ENCODE assay signal across 8 mouse cellular contexts in the genomic region with DNA sequence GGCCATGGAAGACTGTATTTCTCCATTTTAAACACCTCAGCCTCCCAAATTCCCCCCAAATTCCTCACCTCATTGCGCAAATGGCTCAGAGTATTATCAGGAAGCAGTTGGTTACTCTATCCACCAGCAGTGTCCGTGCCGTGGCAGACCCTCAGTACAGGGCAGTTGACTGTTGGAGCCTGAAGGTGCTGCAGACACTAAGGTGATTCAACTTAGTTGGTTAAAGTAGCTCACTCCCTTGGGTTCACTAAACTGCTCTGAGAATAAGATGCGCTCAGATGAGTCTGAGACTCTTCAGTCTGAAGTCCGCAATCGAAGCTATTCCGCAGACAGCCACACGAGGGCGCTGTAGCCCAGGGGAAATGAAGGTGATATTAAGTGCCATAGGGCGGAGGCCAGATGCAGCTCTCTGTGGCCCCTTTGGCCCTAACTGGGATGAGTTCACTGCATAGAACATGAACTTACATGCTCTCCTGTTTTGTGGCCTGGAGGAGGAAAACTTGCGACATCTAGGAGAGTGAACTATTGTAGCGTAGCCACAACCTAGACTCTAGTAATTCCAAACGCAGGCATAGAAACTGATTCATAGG.
DNase-seq lines count a peak whose midpoint lies in the region; ATAC-seq and TF ChIP-seq lines count a peak whose summit lies in the region.

No protein-coding gene starts in this region.

- H3K9ac ChIP-seq in kidney, embryonic 14.5 days (ENCODE audit: low read depth, low read length) = no peak overlapping the region
- no peak overlapping the region for H3K9ac ChIP-seq in forebrain, embryonic 12.5 days
- H3K9ac ChIP-seq in hindbrain, postnatal 0 days (replicated peaks; ENCODE audit: low read length) = no peak overlapping the region
- no peak overlapping the region for H3K9ac ChIP-seq in limb, embryonic 14.5 days (ENCODE audit: low read depth, low read length, severe bottlenecking)
- H3K9ac ChIP-seq in neural tube, embryonic 11.5 days (ENCODE audit: low read length) = no peak overlapping the region

- TF ChIP-seq POLR2A in limb, embryonic 14.5 days (IDR thresholded peaks at IDR 0.05; ENCODE audit: borderline replicate concordance, extremely low read depth, insufficient read depth, insufficient read length) = no peak

- no peaks in the 10 kb centered on the region for H3K4me1 ChIP-seq in kidney, embryonic 14.5 days (ENCODE audit: control insufficient read depth, insufficient read depth, low read length)
- H3K4me1 ChIP-seq in forebrain, embryonic 12.5 days = no peaks in the 10 kb centered on the region
- H3K4me1 ChIP-seq in hindbrain, postnatal 0 days (ENCODE audit: insufficient read depth, low read length) = no peaks in the 10 kb centered on the region
- no peaks in the 10 kb centered on the region for H3K4me1 ChIP-seq in limb, embryonic 14.5 days (ENCODE audit: control insufficient read depth, insufficient read depth, low read length)
- H3K4me1 ChIP-seq in neural tube, embryonic 11.5 days (ENCODE audit: control insufficient read depth, insufficient read depth, low read length) = no peaks in the 10 kb centered on the region

- no peaks in the 10 kb centered on the region for H3K27me3 ChIP-seq in kidney, embryonic 14.5 days (ENCODE audit: control insufficient read depth, insufficient read depth, low read length)
- H3K27me3 ChIP-seq in forebrain, embryonic 12.5 days = 0 out of 2 replicates have a peak, but pooled peaks cover 3% of the 10 kb centered on the region
- H3K27me3 ChIP-seq in hindbrain, postnatal 0 days (ENCODE audit: insufficient read depth, low read length) = no peaks in the 10 kb centered on the region
- no peaks in the 10 kb centered on the region for H3K27me3 ChIP-seq in limb, embryonic 14.5 days (ENCODE audit: control insufficient read depth, insufficient read depth, low read length)
- H3K27me3 ChIP-seq in neural tube, embryonic 11.5 days (ENCODE audit: control insufficient read depth, insufficient read depth, low read length) = no peaks in the 10 kb centered on the region

- H3K36me3 ChIP-seq in kidney, embryonic 14.5 days (ENCODE audit: control insufficient read depth, insufficient read depth, low read length) = no peaks in the 10 kb centered on the region
- H3K36me3 ChIP-seq in forebrain, embryonic 12.5 days (replicated peaks) = no peaks in the 10 kb centered on the region
- no peaks in the 10 kb centered on the region for H3K36me3 ChIP-seq in hindbrain, postnatal 0 days (ENCODE audit: insufficient read depth, low read length)
- no peaks in the 10 kb centered on the region for H3K36me3 ChIP-seq in limb, embryonic 14.5 days (ENCODE audit: control insufficient read depth, insufficient read depth, low read length)
- H3K36me3 ChIP-seq in neural tube, embryonic 11.5 days (ENCODE audit: control insufficient read depth, insufficient read depth, low read length) = no peaks in the 10 kb centered on the region

- peak; percentile 95 for TF ChIP-seq CTCF in hindbrain, postnatal 0 days (IDR thresholded peaks at IDR 0.05; ENCODE audit: low read depth)

- WGBS in kidney, embryonic 14.5 days = 32% methylated on average over 13 of the region's 13 CpGs
- 39% methylated on average over 13 of the region's 13 CpGs for WGBS in forebrain, embryonic 12.5 days
- 31% methylated on average over 13 of the region's 13 CpGs for WGBS in hindbrain, postnatal 0 days
- 32% methylated on average over 13 of the region's 13 CpGs for WGBS in limb, embryonic 14.5 days
- WGBS in neural tube, embryonic 11.5 days = 39% methylated on average over 13 of the region's 13 CpGs

- peak; percentile 35 for DNase-seq in kidney, adult 18-20 months
- peak; percentile 35 for DNase-seq in c-Kit-positive CD71-positive TER-119-positive erythroid progenitor cells, embryonic 14.5 days (ENCODE audit: low spot score)
- peak; percentile 87 for DNase-seq in hindbrain, postnatal 0 days (ENCODE audit: low spot score)
- DNase-seq in limb, embryonic 14.5 days (ENCODE audit: low spot score) = peak; percentile 59
- DNase-seq in neural tube, embryonic 11.5 days (ENCODE audit: low spot score) = peak; percentile 83
- DNase-seq in thymus, postnatal 0 days (ENCODE audit: low spot score) = peak; percentile 52

- ATAC-seq in kidney, embryonic 14.5 days (ENCODE audit: low FRiP score, low TSS enrichment) = no peak
- ATAC-seq in forebrain, embryonic 12.5 days (ENCODE audit: low FRiP score) = peak; percentile 41; the same call in 1 of the 2 replicates
- ATAC-seq in hindbrain, postnatal 0 days = peak; percentile 89
- ATAC-seq in limb, embryonic 14.5 days (ENCODE audit: low FRiP score, low read depth) = no peak
- ATAC-seq in neural tube, embryonic 11.5 days (ENCODE audit: insufficient read depth, low FRiP score, low TSS enrichment) = peak; percentile 65; the same call in 1 of the 2 replicates

- no peak overlapping the region for H3K27ac ChIP-seq in kidney, embryonic 14.5 days (ENCODE audit: low read depth, low read length)
- no peak overlapping the region for H3K27ac ChIP-seq in forebrain, embryonic 12.5 days
- H3K27ac ChIP-seq in hindbrain, postnatal 0 days = no peak overlapping the region
- H3K27ac ChIP-seq in limb, embryonic 14.5 days (replicated peaks; ENCODE audit: low read depth, low read length) = no peak overlapping the region
- H3K27ac ChIP-seq in neural tube, embryonic 11.5 days (ENCODE audit: low read depth, low read length) = no peak overlapping the region

- no peak overlapping the region for H3K4me2 ChIP-seq in kidney, embryonic 14.5 days (replicated peaks; ENCODE audit: low read depth, low read length)
- no peak overlapping the region for H3K4me2 ChIP-seq in forebrain, embryonic 12.5 days
- H3K4me2 ChIP-seq in hindbrain, postnatal 0 days (ENCODE audit: low read depth, low read length) = no peak overlapping the region
- no peak overlapping the region for H3K4me2 ChIP-seq in limb, embryonic 14.5 days (replicated peaks; ENCODE audit: low read depth, low read length, severe bottlenecking)
- no peak overlapping the region for H3K4me2 ChIP-seq in neural tube, embryonic 11.5 days (ENCODE audit: low read depth)

- H3K4me3 ChIP-seq in kidney, embryonic 14.5 days (ENCODE audit: low read length) = no peak overlapping the region
- H3K4me3 ChIP-seq in forebrain, embryonic 12.5 days (replicated peaks) = no peak overlapping the region
- no peak overlapping the region for H3K4me3 ChIP-seq in hindbrain, postnatal 0 days (ENCODE audit: low read length)
- H3K4me3 ChIP-seq in limb, embryonic 14.5 days (replicated peaks; ENCODE audit: low read length) = no peak overlapping the region
- no peak overlapping the region for H3K4me3 ChIP-seq in neural tube, embryonic 11.5 days (ENCODE audit: low read depth, low read length)

- H3K9me3 ChIP-seq in kidney, embryonic 14.5 days (ENCODE audit: control insufficient read depth, low read length) = no peaks in the 10 kb centered on the region
- no peaks in the 10 kb centered on the region for H3K9me3 ChIP-seq in forebrain, embryonic 12.5 days
- no peaks in the 10 kb centered on the region for H3K9me3 ChIP-seq in hindbrain, postnatal 0 days (ENCODE audit: low read length)
- H3K9me3 ChIP-seq in limb, embryonic 14.5 days (ENCODE audit: control insufficient read depth, low read length) = no peaks in the 10 kb centered on the region
- H3K9me3 ChIP-seq in neural tube, embryonic 11.5 days (ENCODE audit: control insufficient read depth, low read length) = no peaks in the 10 kb centered on the region

Comparison
In these comparisons a context has a peak if more than half of its experiments do, and no peak if none do; other contexts are left out.
1. DNase-seq: peak in every context shown above with its lines; median percentile 87 in hindbrain, postnatal 0 days; 83 in neural tube, embryonic 11.5 days; 59 in limb, embryonic 14.5 days; 52 in thymus, postnatal 0 days; 35 in kidney, adult 18-20 months; 35 in c-Kit-positive CD71-positive TER-119-positive erythroid progenitor cells, embryonic 14.5 days.
2. ATAC-seq: peak in forebrain, embryonic 12.5 days (single experiment), hindbrain, postnatal 0 days (single experiment) and neural tube, embryonic 11.5 days (single experiment); none in kidney, embryonic 14.5 days (single experiment) and limb, embryonic 14.5 days (single experiment).